Mouse (Mus musculus) lung, embryonic 15.5 days (tissue): ENCODE data around the gene Smg9. TPM values are rescaled to one million over a fixed set of nuclear protein-coding genes. Genes with fewer than 3 reads are reported as not detected.

ENCODE experiments used
- polyA plus RNA-seq: library from polyadenylated mRNA; unstranded; fragments of >200 nt; fragmentation: Nextera tagmentation; extraction: Ambion mirVana; gene quantifications from 2 replicates; pipeline ENCODE4 v1.2.1, GENCODE M21; 2015

The Smg9 gene
- polyA plus RNA-seq, 1 experiment from 2014 or later: 23.9 TPM

Other genes starting within 250 kb of the Smg9 start
- 5.7 and 6.4 TPM in 2 replicates for gene Zfp114, start 224.6 kb upstream of the Smg9 start, polyA plus RNA-seq
- 10.5 and 12.4 TPM in 2 replicates for gene Zfp111, start 188.2 kb upstream of the Smg9 start, polyA plus RNA-seq
- gene Zfp109, start 162.1 kb upstream of the Smg9 start, polyA plus RNA-seq: 5.1 and 6.5 TPM in 2 replicates
- gene Zfp108, start 144.8 kb upstream of the Smg9 start, polyA plus RNA-seq: 3.8 and 3.9 TPM in 2 replicates
- gene Zfp93, start 129.2 kb upstream of the Smg9 start, polyA plus RNA-seq: 8.7 and 9.3 TPM in 2 replicates
- gene Zfp61, start 98.4 kb upstream of the Smg9 start, polyA plus RNA-seq: 36.2 and 37.9 TPM in 2 replicates
- gene Zfp94, start 83.0 kb upstream of the Smg9 start, polyA plus RNA-seq: 10.3 and 10.4 TPM in 2 replicates
- not detected in 2 replicates for gene Tescl, start 65.7 kb upstream of the Smg9 start, polyA plus RNA-seq
- gene Lypd5, start 50.4 kb upstream of the Smg9 start, polyA plus RNA-seq: not detected in 2 replicates
- gene Kcnn4, start 29.4 kb upstream of the Smg9 start, polyA plus RNA-seq: 3.5 and 4.7 TPM in 2 replicates
- not detected in 2 replicates for gene Irgc1, start 52.7 kb downstream of the Smg9 start, polyA plus RNA-seq
- 17.5 and 18.6 TPM in 2 replicates for gene Plaur, start 62.9 kb downstream of the Smg9 start, polyA plus RNA-seq
- 2.8 and 3.5 TPM in 2 replicates for gene Cadm4, start 82.4 kb downstream of the Smg9 start, polyA plus RNA-seq
- gene Zfp428, start 107.4 kb downstream of the Smg9 start, polyA plus RNA-seq: 42.7 and 47.2 TPM in 2 replicates
- gene AC161166.1, start 112.8 kb downstream of the Smg9 start, polyA plus RNA-seq: 0.19 and 0.47 TPM in 2 replicates
- gene Irgq, start 131.1 kb downstream of the Smg9 start, polyA plus RNA-seq: 7.8 and 7.9 TPM in 2 replicates
- gene Pinlyp, start 146.5 kb downstream of the Smg9 start, polyA plus RNA-seq: 0.39 and 0.54 TPM in 2 replicates
- gene Xrcc1, start 146.7 kb downstream of the Smg9 start, polyA plus RNA-seq: 109 and 118 TPM in 2 replicates
- gene Ethe1, start 187.9 kb downstream of the Smg9 start, polyA plus RNA-seq: 23.8 and 24.2 TPM in 2 replicates
- gene Zfp575, start 188.0 kb downstream of the Smg9 start, polyA plus RNA-seq: 2.8 and 3.0 TPM in 2 replicates
- 0.15 and 0.21 TPM in 2 replicates for gene Phldb3, start 211.1 kb downstream of the Smg9 start, polyA plus RNA-seq
- gene Lypd3, start 236.9 kb downstream of the Smg9 start, polyA plus RNA-seq: 0.18 and 0.40 TPM in 2 replicates